Mouse (Mus musculus) lung, postnatal 0 days (tissue): Measurements from ENCODE around the gene Nkx1-2.

Experiments
- CTCF ChIP-seq: IDR thresholded peaks from 2 replicates; pipeline ENCODE4 v1.5.1; 2016; ENCODE audit warnings: antibody characterized with exemption, mild to moderate bottlenecking
- EP300 ChIP-seq: IDR thresholded peaks from 2 replicates; pipeline ENCODE4 v1.6.1; 2016; ENCODE audit warnings: antibody characterized with exemption, mild to moderate bottlenecking, control low read depth

- TF ChIP-seq CTCF: no peak
- TF ChIP-seq EP300: no peak
Measured at GRCm38 (mm10) chr7:132589610-132590009, 9.8 kb downstream of the Nkx1-2 start.
